Mouse (Mus musculus): ENCODE data around the gene Hist1h4h.

DNA sequence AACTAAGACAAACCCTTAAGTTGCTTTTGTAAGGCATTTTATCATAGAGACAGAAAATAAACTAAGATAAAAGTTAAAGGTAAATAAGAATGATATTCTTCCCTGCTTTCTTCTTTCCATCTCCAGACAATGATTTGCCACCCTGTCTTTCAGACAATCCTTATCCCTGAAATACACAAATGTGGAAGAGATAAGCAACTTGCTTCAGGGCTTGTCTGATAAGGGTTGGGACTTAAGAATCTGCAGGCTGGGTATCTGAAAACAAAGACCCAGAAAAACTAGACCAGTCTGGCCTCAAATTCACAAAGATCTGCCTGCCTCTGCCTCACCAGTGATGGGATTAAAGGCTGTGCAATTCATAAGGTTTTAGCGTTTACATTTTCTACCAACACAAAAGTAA lies 39.6 kb upstream of the Hist1h4h start:
- TF ChIP-seq POLR2A (IDR thresholded peaks at IDR 0.05; ENCODE audit: borderline replicate concordance, control insufficient read depth, low read depth, low read length) (no peak), CTCF (IDR thresholded peaks at IDR 0.05; ENCODE audit: control insufficient read depth, insufficient read depth, low read length) (no peak)
